Mouse (Mus musculus) olfactory bulb, adult 2 months (tissue): ENCODE data around the gene Rpn2. TPM values are rescaled to one million over a fixed set of nuclear protein-coding genes. Genes with fewer than 3 reads are reported as not detected.

ENCODE experiments used
- H3K27ac ChIP-seq: fragments of 200-500 bp; 2 replicates; pipeline ENCODE4 v1.5.1; 2012; ENCODE audit warnings: low read depth, low read length; ENCODE audit not compliant: insufficient read depth
- H3K4me1 ChIP-seq: fragments of 200-500 bp; 2 replicates; pipeline ENCODE4 v1.6.1; 2012; ENCODE audit warnings: low read length; ENCODE audit not compliant: control insufficient read depth, insufficient read depth
- H3K4me3 ChIP-seq: fragments of 200-500 bp; 2 replicates; pipeline ENCODE4 v1.5.1; 2012; ENCODE audit warnings: mild to moderate bottlenecking, low read depth, low read length, moderate library complexity; ENCODE audit not compliant: insufficient read depth
- CTCF ChIP-seq: fragments of 200-500 bp; IDR thresholded peaks from 2 replicates; pipeline ENCODE4 v1.5.1; 2012; ENCODE audit warnings: low read depth, mild to moderate bottlenecking, low read length, moderate library complexity; ENCODE audit not compliant: insufficient read depth
- POLR2A ChIP-seq: fragments of 200-500 bp; IDR thresholded peaks from 2 replicates; pipeline ENCODE4 v1.6.1; 2012; ENCODE audit warnings: mild to moderate bottlenecking, low read depth, low read length, moderate library complexity; ENCODE audit not compliant: insufficient read depth
- WGBS: fragments of 180-500 bp; shearing (Covaris S2); methylation state at CpG from one replicate; pipeline ENCODE4 v1.1.7; 2018; 5-methylcytosine and 5-hydroxymethylcytosine counted together
- polyA plus RNA-seq: library from polyadenylated mRNA; stranded (reverse); fragments of >200 nt; gene quantifications from 2 replicates; pipeline ENCODE4 v1.2.4, GENCODE M21; 2012; ENCODE audit warnings: low replicate concordance; ENCODE audit not compliant: missing spikeins, insufficient read depth, insufficient read length

The Rpn2 gene
- polyA plus RNA-seq, 1 experiment = not detected

- H3K4me1 ChIP-seq = no peaks in the 10 kb centered on the region
- TF ChIP-seq POLR2A = no peak
- TF ChIP-seq CTCF = no peak
- no peak overlapping the region for H3K4me3 ChIP-seq
- 57% methylated on average over 6 of the region's 6 CpGs for WGBS
- no peak overlapping the region for H3K27ac ChIP-seq
Measured at GRCm38 (mm10) chr2:157263832-157264231, 15.0 kb upstream of the Rpn2 start.

GRCm38 (mm10) chr2:157279416-157279800 lies 591 bp downstream of the Rpn2 start, which contains the start of gene Mroh8:
Gene Mroh8 (minus strand): TSS chr2:157279549.
- WGBS = under 1% methylated on average over 32 of the region's 32 CpGs
- peak within 1 kb of the TSS; percentile 58 for H3K27ac ChIP-seq
- H3K4me3 ChIP-seq = peak within 1 kb of the TSS; percentile 95
- TF ChIP-seq CTCF = no peak
- no peak; the same call in 1 of the 2 replicates for TF ChIP-seq POLR2A
- no peaks in the 10 kb centered on the region; the same call in 1 of the 2 replicates for H3K4me1 ChIP-seq

- Histone ChIP-seq H3K4me3 (no peak overlapping the region), H3K4me1 (no peaks in the 10 kb centered on the region; the same call in 1 of the 2 replicates), H3K27ac (no peak overlapping the region)
- 86% methylated on average over 6 of the region's 6 CpGs for WGBS
- TF ChIP-seq CTCF (no peak), POLR2A (no peak)
Measured at GRCm38 (mm10) chr2:157283321-157283720, 4.5 kb downstream of the Rpn2 start.

GRCm38 (mm10) chr2:157287542-157287941 lies 8.7 kb downstream of the Rpn2 start:
- H3K27ac ChIP-seq = no peak overlapping the region
- WGBS = 5% methylated on average over 3 of the region's 3 CpGs
- no peak overlapping the region for H3K4me3 ChIP-seq
- no peaks in the 10 kb centered on the region; the same call in 1 of the 2 replicates for H3K4me1 ChIP-seq
- TF ChIP-seq CTCF = no peak
- no peak for TF ChIP-seq POLR2A

GRCm38 (mm10) chr2:157288996-157289395 lies 10.2 kb downstream of the Rpn2 start:
- Histone ChIP-seq H3K4me3 (no peak overlapping the region), H3K27ac (no peak overlapping the region), H3K4me1 (no peaks in the 10 kb centered on the region)
- no peak for TF ChIP-seq CTCF
- no peak for TF ChIP-seq POLR2A
- 86% methylated on average over 5 of the region's 5 CpGs for WGBS

- no peak overlapping the region for H3K4me3 ChIP-seq
- WGBS = 1% methylated on average over 2 of the region's 2 CpGs
- no peaks in the 10 kb centered on the region; the same call in 1 of the 2 replicates for H3K4me1 ChIP-seq
- no peak for TF ChIP-seq POLR2A
- peak; percentile 41; the same call in 1 of the 2 replicates for TF ChIP-seq CTCF
- H3K27ac ChIP-seq = no peak overlapping the region
Measured at GRCm38 (mm10) chr2:157292093-157292492, 13.3 kb downstream of the Rpn2 start.

- TF ChIP-seq POLR2A = no peak
- no peak for TF ChIP-seq CTCF
- Histone ChIP-seq H3K27ac (no peak overlapping the region), H3K4me3 (no peak overlapping the region), H3K4me1 (no peaks in the 10 kb centered on the region; the same call in 1 of the 2 replicates)
- 64% methylated on average over 7 of the region's 7 CpGs for WGBS
Measured at GRCm38 (mm10) chr2:157296105-157296689, 17.4 kb downstream of the Rpn2 start.

- no peak overlapping the region for H3K27ac ChIP-seq
- TF ChIP-seq POLR2A (no peak), CTCF (no peak)
- no peak overlapping the region for H3K4me3 ChIP-seq
- 84% methylated on average over 6 of the region's 6 CpGs for WGBS
- peaks cover 3% of the 10 kb centered on the region; the same call in 1 of the 2 replicates for H3K4me1 ChIP-seq
Measured at GRCm38 (mm10) chr2:157300051-157300450, 21.2 kb downstream of the Rpn2 start.

GRCm38 (mm10) chr2:157303096-157303495 lies 24.3 kb downstream of the Rpn2 start:
- no peak for TF ChIP-seq CTCF
- no peak for TF ChIP-seq POLR2A
- WGBS = 45% methylated on average over 9 of the region's 9 CpGs
- Histone ChIP-seq H3K4me3 (no peak overlapping the region), H3K4me1 (peaks cover 3% of the 10 kb centered on the region; the same call in 1 of the 2 replicates), H3K27ac (no peak overlapping the region)
